Mouse (Mus musculus): Measurements from ENCODE around the gene Anks3.
A peak's percentile ranks its signal among the peaks of the same experiment; 100 is the strongest.

Anks3 gene

GRCm38 (mm10) chr16:4969055-4969843 lies 5.2 kb upstream of the Anks3 start:
- DNase-seq (ENCODE audit: low read depth in 2 of 2, low spot score in 2 of 2): no peak

- no peak for DNase-seq (ENCODE audit: low read depth in 2 of 2, low spot score in 2 of 2)
These were observed 4.4 kb upstream of the Anks3 start for GRCm38 (mm10) chr16:4968426-4968825.

- no peak for DNase-seq (ENCODE audit: low read depth in 2 of 2, low spot score in 2 of 2)
These were observed 1.6 kb upstream of the Anks3 start for GRCm38 (mm10) chr16:4965392-4966129.

GRCm38 (mm10) chr16:4964731-4965391 lies 856 bp upstream of the Anks3 start:
- DNase-seq (ENCODE audit: low read depth in 2 of 2, low spot score in 2 of 2): no peak

GRCm38 (mm10) chr16:4963346-4963745 lies 659 bp downstream of the Anks3 start:
- DNase-seq (ENCODE audit: low read depth in 2 of 2, low spot score in 2 of 2): no peak

- no peak for DNase-seq (ENCODE audit: low read depth in 2 of 2, low spot score in 2 of 2)
These were observed 3.7 kb downstream of the Anks3 start for GRCm38 (mm10) chr16:4960260-4960659.

- no peak for DNase-seq (ENCODE audit: low read depth in 2 of 2, low spot score in 2 of 2)
These were observed 6.6 kb downstream of the Anks3 start for GRCm38 (mm10) chr16:4957446-4957845.

GRCm38 (mm10) chr16:4956609-4957008 lies 7.4 kb downstream of the Anks3 start:
- DNase-seq (ENCODE audit: low read depth in 2 of 2, low spot score in 2 of 2): no peak

GRCm38 (mm10) chr16:4947378-4947777 lies 16.6 kb downstream of the Anks3 start:
- no peak for DNase-seq (ENCODE audit: low read depth in 2 of 2, low spot score in 2 of 2)

- DNase-seq (ENCODE audit: low read depth in 2 of 2, low spot score in 2 of 2): no peak
These were observed 17.9 kb downstream of the Anks3 start for GRCm38 (mm10) chr16:4946155-4946554.

- DNase-seq (ENCODE audit: low read depth in 2 of 2, low spot score in 2 of 2): no peak
These were observed 18.6 kb downstream of the Anks3 start for GRCm38 (mm10) chr16:4945415-4945814.

GRCm38 (mm10) chr16:4943431-4943830 lies 20.6 kb downstream of the Anks3 start:
- no peak for DNase-seq (ENCODE audit: low read depth in 2 of 2, low spot score in 2 of 2)

- DNase-seq (ENCODE audit: low read depth in 2 of 2, low spot score in 2 of 2): no peak
These were observed 21.1 kb downstream of the Anks3 start for GRCm38 (mm10) chr16:4942868-4943267.

- no peak for DNase-seq (ENCODE audit: low read depth in 2 of 2, low spot score in 2 of 2)
These were observed 23.0 kb downstream of the Anks3 start for GRCm38 (mm10) chr16:4941016-4941415.

GRCm38 (mm10) chr16:4940311-4940850 lies 23.6 kb downstream of the Anks3 start:
- no peak for DNase-seq (ENCODE audit: low read depth in 2 of 2, low spot score in 2 of 2)

- DNase-seq (ENCODE audit: low read depth in 2 of 2, low spot score in 2 of 2): no peak
These were observed 24.6 kb downstream of the Anks3 start for GRCm38 (mm10) chr16:4939412-4939811.

- peak; percentile 93 to 96 for DNase-seq (ENCODE audit: low read depth in 2 of 2, low spot score in 2 of 2)
These were observed 25.0 kb downstream of the Anks3 start for GRCm38 (mm10) chr16:4938989-4939388.

- no peak for DNase-seq (ENCODE audit: low read depth in 2 of 2, low spot score in 2 of 2)
These were observed 25.5 kb downstream of the Anks3 start, which contains the start of gene Nudt16l1 for GRCm38 (mm10) chr16:4938461-4938860. Gene Nudt16l1 (plus strand): TSS chr16:4938761.

GRCm38 (mm10) chr16:4937351-4938190 lies 26.4 kb downstream of the Anks3 start:
- DNase-seq (ENCODE audit: low read depth in 2 of 2, low spot score in 2 of 2): no peak

GRCm38 (mm10) chr16:4935931-4936703 lies 27.9 kb downstream of the Anks3 start:
- no peak for DNase-seq (ENCODE audit: low read depth in 2 of 2, low spot score in 2 of 2)
